ENCODE assay signal across 9 mouse cellular contexts in the genomic region with DNA sequence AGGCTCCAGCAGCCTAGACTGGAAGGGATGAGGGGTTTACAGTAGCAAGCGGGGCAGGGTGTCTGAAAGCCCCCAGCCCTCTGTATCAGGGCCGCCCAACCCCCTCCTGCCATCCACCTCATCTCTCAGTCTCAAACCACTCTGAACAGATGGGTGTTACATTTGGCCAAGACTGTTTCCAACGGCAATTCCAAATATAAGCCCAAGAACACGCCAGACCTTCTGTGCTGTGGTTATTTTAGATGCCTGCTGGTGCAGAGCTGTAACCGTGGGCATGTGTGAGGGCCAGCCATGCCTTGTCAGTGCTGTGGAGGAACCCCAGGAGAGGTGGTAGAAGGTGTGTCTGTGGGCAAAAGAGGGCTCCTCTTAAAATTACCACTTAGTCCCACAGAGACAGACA.
DNase-seq lines count a peak whose midpoint lies in the region; TF ChIP-seq lines count a peak whose summit lies in the region.
"Had no signal": no experiment of that assay in that cellular context is flagged by ENCODE, and none has a peak within 500 bp of the region (broad histone marks: within the 10 kb centered on the region; RNA-seq: fewer than 3 reads in every experiment).

No protein-coding gene starts in this region.

- TF ChIP-seq CTCF in brain, embryonic 14.5 days (IDR thresholded peaks at IDR 0.05; ENCODE audit: borderline replicate concordance, extremely low read depth, insufficient read depth, insufficient read length) = no peak
- no peak for TF ChIP-seq CTCF in cerebellum, adult 2 months (IDR thresholded peaks at IDR 0.05; ENCODE audit: borderline replicate concordance, insufficient read depth, low read depth, low read length)

- H3K27me3 ChIP-seq in cerebellum, adult 2 months (ENCODE audit: control insufficient read depth, insufficient read depth, low read length) = no peaks in the 10 kb centered on the region
- H3K27me3 ChIP-seq: liver, embryonic 15.5 days; neural tube, embryonic 13.5 days had no signal

- H3K27ac ChIP-seq in cerebellum, adult 2 months (ENCODE audit: insufficient read depth, low read length) = peak overlapping the region; percentile 89
- H3K27ac ChIP-seq: liver, embryonic 15.5 days; neural tube, embryonic 13.5 days had no signal

- H3K4me1 ChIP-seq in cerebellum, adult 2 months (ENCODE audit: control insufficient read depth, insufficient read depth, low read length) = peaks cover 31% of the 10 kb centered on the region
- H3K4me1 ChIP-seq: liver, embryonic 15.5 days had no signal

- no peak for TF ChIP-seq POLR2A in brain, embryonic 14.5 days (IDR thresholded peaks at IDR 0.05; ENCODE audit: borderline replicate concordance, extremely low read depth, insufficient read depth, insufficient read length, poor library complexity, severe bottlenecking)
- peak; percentile 27; the same call in 1 of the 2 replicates for TF ChIP-seq POLR2A in cerebellum, adult 2 months (IDR thresholded peaks at IDR 0.05; ENCODE audit: borderline replicate concordance, insufficient read depth, low read length)

- DNase-seq in brain, embryonic 14.5 days (ENCODE audit: low read depth) = peak; percentile 84
- DNase-seq in cerebellum, adult 2 months = peak; percentile 77 to 92
- DNase-seq in frontal cortex, postnatal 25 days (ENCODE audit: low spot score in 2 of 2) = peak; percentile 31
- DNase-seq in left cerebral cortex, postnatal 10 days (ENCODE audit: extremely low spot score in 1 of 2, low spot score in 2 of 2) = peak; percentile 48 to 83
- DNase-seq in testis, postnatal 14 days (ENCODE audit: low spot score) = no peak
- no peak for DNase-seq in urinary bladder, postnatal 36 days (ENCODE audit: low spot score in 2 of 2)
- no peak for DNase-seq in kidney, postnatal 4 days

- 14% methylated on average over 5 of the region's 5 CpGs for WGBS in cerebellum, adult 2 months

- intact Hi-C loops in left cerebral cortex, postnatal 10 days (cut with DNase I) = no loop called here

- H3K4me3 ChIP-seq in cerebellum, adult 2 months (replicated peaks; ENCODE audit: insufficient read depth, low read depth, low read length) = no peak overlapping the region
- H3K4me3 ChIP-seq: liver, embryonic 15.5 days; neural tube, embryonic 13.5 days had no signal

Comparison
In these comparisons a context has a peak if more than half of its experiments do, and no peak if none do; other contexts are left out.
1. DNase-seq: peak in brain, embryonic 14.5 days (single experiment), cerebellum, adult 2 months (2 of 2), frontal cortex, postnatal 25 days (2 of 2) and left cerebral cortex, postnatal 10 days (2 of 2); none in testis, postnatal 14 days (single experiment), urinary bladder, postnatal 36 days (0 of 2) and kidney, postnatal 4 days (0 of 2).